Comparison of ENCODE assay signal across 8 mouse cellular contexts in the genomic region with DNA sequence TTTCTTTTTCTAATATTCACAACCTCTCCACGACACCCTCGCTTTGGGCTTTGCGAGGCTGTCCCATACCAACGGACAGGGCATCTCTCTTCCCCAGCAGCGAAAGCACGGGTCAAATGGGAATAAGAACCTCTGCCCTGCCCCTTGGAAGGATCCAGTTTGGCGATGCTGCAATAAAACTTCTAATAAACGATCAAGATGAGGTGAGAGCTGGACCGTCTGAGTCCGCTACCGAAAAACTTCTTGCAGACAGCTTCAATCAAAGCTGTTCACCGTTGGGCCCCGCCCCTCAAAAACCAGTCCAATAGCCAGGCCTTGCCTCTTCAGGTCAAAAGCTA. TPM values are rescaled to one million over a fixed set of nuclear protein-coding genes. Genes with fewer than 3 reads are reported as not detected.
DNase-seq lines count a peak whose midpoint lies in the region; ATAC-seq and TF ChIP-seq lines count a peak whose summit lies in the region.

No protein-coding gene starts in this region.

- in situ Hi-C loops in ES-E14 (cut with MboI; ENCODE audit: low sequenced_read_pairs in 2 of 2, unreplicated experiment in 2 of 2) = no loop called here

- peak overlapping the region; percentile 67 for H3K4me2 ChIP-seq in heart, embryonic 15.5 days

- peak overlapping the region; percentile 46 for H3K9ac ChIP-seq in heart, embryonic 15.5 days
- H3K9ac ChIP-seq in ES-E14 (ENCODE audit: insufficient read depth, low read depth, low read length, poor library complexity, severe bottlenecking) = peak overlapping the region; percentile 85

- H3K4me1 ChIP-seq in heart, embryonic 15.5 days (replicated peaks) = peaks cover 20% of the 10 kb centered on the region
- H3K4me1 ChIP-seq in ES-E14 (ENCODE audit: control insufficient read depth in 2 of 2, insufficient read depth in 2 of 2, low read length in 2 of 2, poor library complexity in 1 of 2) = peaks cover 0 to 2% of the 10 kb centered on the region in 2 experiments; a peak in 2 of 4 replicates
- peaks cover 20% of the 10 kb centered on the region for H3K4me1 ChIP-seq in hindbrain, embryonic 10.5 days (replicated peaks)
- peaks cover 18% of the 10 kb centered on the region for H3K4me1 ChIP-seq in midbrain, embryonic 10.5 days

- no peaks in the 10 kb centered on the region for H3K27me3 ChIP-seq in heart, embryonic 15.5 days
- H3K27me3 ChIP-seq in hindbrain, embryonic 10.5 days (ENCODE audit: insufficient read depth, poor library complexity, severe bottlenecking) = no peaks in the 10 kb centered on the region
- no peaks in the 10 kb centered on the region for H3K27me3 ChIP-seq in midbrain, embryonic 10.5 days (ENCODE audit: low read depth, poor library complexity, severe bottlenecking)

- peak overlapping the region; percentile 96 for H3K27ac ChIP-seq in heart, embryonic 15.5 days
- no peak overlapping the region for H3K27ac ChIP-seq in ES-E14 (ENCODE audit: insufficient read depth, low read depth, low read length, poor library complexity, severe bottlenecking)
- peak overlapping the region; percentile 92 for H3K27ac ChIP-seq in hindbrain, embryonic 10.5 days
- peak overlapping the region; percentile 96 for H3K27ac ChIP-seq in midbrain, embryonic 10.5 days (replicated peaks)

- WGBS in heart, embryonic 15.5 days = under 1% methylated on average over 13 of the region's 13 CpGs
- under 1% methylated on average over 13 of the region's 13 CpGs for WGBS in hindbrain, embryonic 10.5 days
- WGBS in midbrain, embryonic 10.5 days = 2% methylated on average over 13 of the region's 13 CpGs

- no peak for DNase-seq in heart, adult 9 months (ENCODE audit: low spot score in 2 of 2)
- DNase-seq in ES-E14 (ENCODE audit: low read depth, low spot score) = no peak
- DNase-seq in hindbrain, embryonic 10.5 days (ENCODE audit: low spot score) = no peak
- DNase-seq in midbrain, embryonic 10.5 days (ENCODE audit: low spot score) = peak; percentile 98
- no peak for DNase-seq in right cerebral cortex, postnatal 14 days
- DNase-seq in kidney, postnatal 14 days = no peak
- DNase-seq in layer of hippocampus, postnatal 10 days (ENCODE audit: low spot score in 2 of 2) = no peak

- peaks cover 7% of the 10 kb centered on the region; the same call in 1 of the 2 replicates for H3K36me3 ChIP-seq in heart, embryonic 15.5 days
- peaks cover 9% of the 10 kb centered on the region; the same call in 1 of the 2 replicates for H3K36me3 ChIP-seq in ES-E14 (ENCODE audit: control insufficient read depth, insufficient read depth, low read length, poor library complexity, severe bottlenecking)
- peaks cover 21% of the 10 kb centered on the region for H3K36me3 ChIP-seq in hindbrain, embryonic 10.5 days
- H3K36me3 ChIP-seq in midbrain, embryonic 10.5 days = peaks cover 21% of the 10 kb centered on the region

- peak overlapping the region; percentile 82 for H3K4me3 ChIP-seq in heart, embryonic 15.5 days
- peak overlapping the region; percentile 77 to 93 for H3K4me3 ChIP-seq in ES-E14 (ENCODE audit: insufficient read depth in 1 of 2, low read depth in 1 of 2, low read length in 2 of 2, poor library complexity in 1 of 2, severe bottlenecking in 1 of 2)
- peak overlapping the region; percentile 80 for H3K4me3 ChIP-seq in hindbrain, embryonic 10.5 days
- peak overlapping the region; percentile 86 for H3K4me3 ChIP-seq in midbrain, embryonic 10.5 days

- H3K9me3 ChIP-seq in heart, embryonic 15.5 days (replicated peaks) = no peaks in the 10 kb centered on the region
- H3K9me3 ChIP-seq in ES-E14 (ENCODE audit: control insufficient read depth, insufficient read depth, low read depth, low read length) = no peaks in the 10 kb centered on the region
- H3K9me3 ChIP-seq in hindbrain, embryonic 10.5 days = no peaks in the 10 kb centered on the region
- H3K9me3 ChIP-seq in midbrain, embryonic 10.5 days (replicated peaks) = no peaks in the 10 kb centered on the region

- ATAC-seq in heart, embryonic 15.5 days (replicated peaks; ENCODE audit: insufficient number of reproducible peaks, insufficient read depth, low FRiP score, low read depth) = no peak

TF ChIP-seq in ES-E14, 5 proteins besides CTCF, POLR2A, EP300 and RAD21:
- TF ChIP-seq ZC3H11A (IDR thresholded peaks at IDR 0.05; ENCODE audit: borderline replicate concordance, low read depth, low read length) = no peak
- TF ChIP-seq CHD2 (IDR thresholded peaks at IDR 0.05; ENCODE audit: low read depth, low read length) = no peak
- TF ChIP-seq MAFK (IDR thresholded peaks at IDR 0.05; ENCODE audit: insufficient read depth, low read depth, low read length) = no peak
- no peak for TF ChIP-seq ZNF384 (IDR thresholded peaks at IDR 0.05; ENCODE audit: low read depth, low read length)
- TF ChIP-seq HCFC1 (IDR thresholded peaks at IDR 0.05; ENCODE audit: borderline replicate concordance, insufficient read depth, low read length) = no peak

RNA-seq across cellular contexts. Expression of gene Tbl2, which starts 0.8 kb away (rescaled TPM):
- 17.2 and 20.2 TPM in 2 replicates for polyA plus RNA-seq in heart, embryonic 15.5 days (2015; fragmentation: Nextera tagmentation; extraction: Ambion mirVana)
- total RNA-seq in ES-E14 (2012; rRNA removed) = 49.6 and 99.0 TPM in 2 replicates
- polyA plus RNA-seq in hindbrain, embryonic 10.5 days (2016; fragmentation: Nextera tagmentation; extraction: Ambion mirVana) = 20.0 and 23.7 TPM in 2 replicates
- polyA plus RNA-seq in midbrain, embryonic 10.5 days (2016; fragmentation: Nextera tagmentation; extraction: Ambion mirVana) = 23.6 and 25.8 TPM in 2 replicates
- 10 to 100 TPM; 23.0 to 23.7 TPM for total RNA-seq in layer of hippocampus, postnatal 10 days (2021)

RNA-seq across cellular contexts. Expression of gene Bcl7b, which starts 19.4 kb away (rescaled TPM):
- 39.3 and 39.4 TPM in 2 replicates for polyA plus RNA-seq in heart, embryonic 15.5 days (2015; fragmentation: Nextera tagmentation; extraction: Ambion mirVana)
- 15.0 and 17.5 TPM in 2 replicates for total RNA-seq in ES-E14 (2012; rRNA removed)
- 45.7 and 46.1 TPM in 2 replicates for polyA plus RNA-seq in hindbrain, embryonic 10.5 days (2016; fragmentation: Nextera tagmentation; extraction: Ambion mirVana)
- 49.4 and 49.5 TPM in 2 replicates for polyA plus RNA-seq in midbrain, embryonic 10.5 days (2016; fragmentation: Nextera tagmentation; extraction: Ambion mirVana)
- total RNA-seq in layer of hippocampus, postnatal 10 days (2021) = 10 to 100 TPM; 27.7 to 29.8 TPM

RNA-seq across cellular contexts. Expression of gene Baz1b, which starts 38.4 kb away (rescaled TPM):
- 20.9 and 25.8 TPM in 2 replicates for polyA plus RNA-seq in heart, embryonic 15.5 days (2015; fragmentation: Nextera tagmentation; extraction: Ambion mirVana)
- total RNA-seq in ES-E14 (2012; rRNA removed) = 63.1 and 70.1 TPM in 2 replicates
- 41.1 and 53.8 TPM in 2 replicates for polyA plus RNA-seq in hindbrain, embryonic 10.5 days (2016; fragmentation: Nextera tagmentation; extraction: Ambion mirVana)
- polyA plus RNA-seq in midbrain, embryonic 10.5 days (2016; fragmentation: Nextera tagmentation; extraction: Ambion mirVana) = 49.3 and 51.5 TPM in 2 replicates
- 10 to 100 TPM; 47.8 to 51.1 TPM for total RNA-seq in layer of hippocampus, postnatal 10 days (2021)

RNA-seq across cellular contexts. Expression of gene Mlxipl, which starts 59.0 kb away (rescaled TPM):
- 1.4 and 2.2 TPM in 2 replicates for polyA plus RNA-seq in heart, embryonic 15.5 days (2015; fragmentation: Nextera tagmentation; extraction: Ambion mirVana)
- total RNA-seq in ES-E14 (2012; rRNA removed) = 7.6 and 11.7 TPM in 2 replicates
- polyA plus RNA-seq in hindbrain, embryonic 10.5 days (2016; fragmentation: Nextera tagmentation; extraction: Ambion mirVana) = 1.7 and 2.8 TPM in 2 replicates
- 2.0 TPM in 2 replicates for polyA plus RNA-seq in midbrain, embryonic 10.5 days (2016; fragmentation: Nextera tagmentation; extraction: Ambion mirVana)
- 1 to 10 TPM; 3.6 to 4.4 TPM for total RNA-seq in layer of hippocampus, postnatal 10 days (2021)
